Mouse (Mus musculus) testis, adult 2 months (tissue): Measurements from ENCODE around the gene Ubac2.

Experiments
- CTCF ChIP-seq: fragments of 200-500 bp; IDR thresholded peaks from 2 replicates; pipeline ENCODE4 v1.5.1; 2012; ENCODE audit warnings: low read depth, mild to moderate bottlenecking, inconsistent platforms, low read length, moderate library complexity; ENCODE audit not compliant: control insufficient read depth, insufficient read depth, insufficient replicate concordance
- POLR2A ChIP-seq: fragments of 200-500 bp; IDR thresholded peaks from 2 replicates; pipeline ENCODE4 v1.6.1; 2012; ENCODE audit warnings: low read depth, mild to moderate bottlenecking, inconsistent platforms, low read length, moderate library complexity; ENCODE audit not compliant: control insufficient read depth

GRCm38 (mm10) chr14:122057941-122058346 is 179.5 kb downstream of the Ubac2 start:
- TF ChIP-seq CTCF (no peak), POLR2A (no peak)
